Mouse (Mus musculus) testis, adult 2 months (tissue): ENCODE results near the gene Baz2b. TPM values are rescaled to one million over a fixed set of nuclear protein-coding genes. Genes with fewer than 3 reads are reported as not detected.

Source experiments
- H3K27ac ChIP-seq: fragments of 200-500 bp; 2 replicates; pipeline ENCODE4 v1.5.1; 2012; ENCODE audit warnings: low read depth, low read length; ENCODE audit not compliant: control insufficient read depth, insufficient read depth
- H3K27me3 ChIP-seq: fragments of 200-500 bp; 2 replicates; pipeline ENCODE4 v1.6.1; 2012; ENCODE audit warnings: mild to moderate bottlenecking, low read length, moderate library complexity; ENCODE audit not compliant: control insufficient read depth, insufficient read depth
- H3K36me3 ChIP-seq: fragments of 200-500 bp; 2 replicates; pipeline ENCODE4 v1.6.1; 2012; ENCODE audit warnings: mild to moderate bottlenecking, low read length; ENCODE audit not compliant: control insufficient read depth, insufficient read depth
- H3K4me1 ChIP-seq: fragments of 200-500 bp; 2 replicates; pipeline ENCODE4 v1.6.1; 2012; ENCODE audit warnings: low read length; ENCODE audit not compliant: control insufficient read depth, insufficient read depth
- H3K4me3 ChIP-seq: fragments of 200-500 bp; 2 replicates; pipeline ENCODE4 v1.5.1; 2012; ENCODE audit warnings: low read depth, mild to moderate bottlenecking, low read length, moderate library complexity, mixed read lengths; ENCODE audit not compliant: control insufficient read depth
- CTCF ChIP-seq: fragments of 200-500 bp; IDR thresholded peaks from 2 replicates; pipeline ENCODE4 v1.5.1; 2012; ENCODE audit warnings: low read depth, mild to moderate bottlenecking, inconsistent platforms, low read length, moderate library complexity; ENCODE audit not compliant: control insufficient read depth, insufficient read depth, insufficient replicate concordance
- POLR2A ChIP-seq: fragments of 200-500 bp; IDR thresholded peaks from 2 replicates; pipeline ENCODE4 v1.6.1; 2012; ENCODE audit warnings: low read depth, mild to moderate bottlenecking, inconsistent platforms, low read length, moderate library complexity; ENCODE audit not compliant: control insufficient read depth
- polyA plus RNA-seq: library from polyadenylated mRNA; depleted of rRNA; stranded (reverse); fragments of >200 nt; gene quantifications from 2 replicates; pipeline ENCODE4 v1.2.3, GENCODE M21; 2012

The Baz2b gene
- polyA plus RNA-seq, 1 experiment = 20.0 TPM

DNA sequence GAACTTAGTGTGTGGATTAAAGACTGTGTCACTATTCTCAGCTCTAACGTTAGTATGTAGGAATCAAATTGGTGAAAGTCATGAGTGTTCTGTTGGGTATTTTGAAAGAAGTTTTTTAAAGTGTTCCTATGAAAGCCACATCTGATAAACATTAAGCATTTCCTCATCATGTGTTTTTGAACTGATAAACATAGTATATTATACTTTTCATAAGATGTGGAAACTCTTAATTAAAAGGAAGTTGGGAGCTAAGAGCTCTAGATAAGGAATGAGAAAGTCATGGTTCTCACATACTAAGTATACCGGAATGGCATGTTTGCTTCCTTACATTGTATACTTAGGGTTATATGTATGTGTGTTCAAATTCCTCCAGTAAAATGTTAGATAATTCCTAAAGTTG, 20.7 kb upstream of the Baz2b start:
- H3K4me3 ChIP-seq = no peak overlapping the region
- H3K27ac ChIP-seq = no peak overlapping the region
- H3K4me1 ChIP-seq = no peaks in the 10 kb centered on the region
- H3K27me3 ChIP-seq = no peaks in the 10 kb centered on the region
- H3K36me3 ChIP-seq = peaks cover 4% of the 10 kb centered on the region
- TF ChIP-seq POLR2A (no peak), CTCF (no peak)

DNA sequence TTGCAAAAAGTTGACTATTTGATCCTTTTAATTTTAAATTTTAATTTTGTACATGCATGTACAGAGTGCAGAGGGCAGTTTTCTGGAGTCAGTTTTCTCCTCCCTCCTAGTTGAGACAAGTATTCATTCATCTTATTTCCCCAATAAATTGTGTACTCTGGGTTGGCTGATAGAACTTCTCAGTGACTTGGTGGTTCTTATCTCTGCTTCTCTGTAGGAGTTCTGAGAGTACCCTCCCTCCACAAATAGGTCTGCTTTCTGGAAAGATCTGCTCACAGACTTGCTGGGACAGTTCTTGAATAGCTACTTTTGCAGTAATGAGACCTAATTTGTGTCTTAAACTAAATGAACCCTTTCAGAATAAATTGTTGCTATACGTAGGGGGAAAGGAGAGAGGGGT, 18.8 kb upstream of the Baz2b start:
- H3K36me3 ChIP-seq = peaks cover 1% of the 10 kb centered on the region; the same call in 1 of the 2 replicates

DNA sequence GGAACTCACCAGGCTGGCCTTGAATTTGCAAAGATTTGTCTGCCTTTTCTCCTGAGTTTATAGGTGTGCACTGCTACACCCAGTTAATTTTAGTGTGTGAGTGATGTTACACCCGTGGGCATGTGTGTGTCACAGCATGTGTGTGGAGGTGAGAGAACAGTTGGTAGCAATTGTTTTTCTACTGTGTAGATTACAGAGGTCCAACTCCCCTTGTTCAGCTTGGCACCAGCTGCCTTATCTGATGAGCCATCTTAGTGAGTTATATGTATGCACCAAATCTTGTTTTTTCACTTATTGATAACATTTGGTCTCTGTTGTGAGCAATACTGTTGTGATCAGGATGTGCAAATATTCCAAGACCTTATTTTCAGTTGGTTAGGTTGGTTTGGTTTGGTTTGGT, 13.8 kb upstream of the Baz2b start:
- H3K36me3 ChIP-seq = no peaks in the 10 kb centered on the region

More for the DNA sequence above, 18.8 kb upstream of the Baz2b start:
- Histone ChIP-seq H3K27me3 (no peaks in the 10 kb centered on the region), H3K4me3 (no peak overlapping the region), H3K4me1 (no peaks in the 10 kb centered on the region), H3K27ac (no peak overlapping the region)
- no peak for TF ChIP-seq CTCF

DNA sequence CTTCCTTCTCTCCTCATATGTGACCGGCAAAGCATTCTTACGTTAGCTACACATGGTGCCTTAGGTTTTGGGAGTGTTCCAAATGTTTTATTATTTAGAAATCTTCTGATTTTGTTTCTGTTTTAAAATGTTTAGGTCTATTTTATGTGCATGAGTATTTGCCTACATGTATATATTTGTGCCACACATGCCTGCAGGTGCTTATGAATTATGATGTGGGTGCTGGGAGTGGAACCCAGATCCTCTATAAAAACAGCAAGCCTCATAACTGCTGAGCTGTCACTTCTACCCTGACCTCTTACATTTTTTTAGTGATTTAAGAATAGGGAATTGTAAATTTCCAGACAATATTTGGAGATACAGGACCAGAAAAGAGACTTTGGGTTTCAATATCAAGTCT, 12.3 kb upstream of the Baz2b start:
- Histone ChIP-seq H3K27me3 (no peaks in the 10 kb centered on the region), H3K36me3 (no peaks in the 10 kb centered on the region), H3K4me1 (no peaks in the 10 kb centered on the region), H3K4me3 (no peak overlapping the region), H3K27ac (no peak overlapping the region)
- TF ChIP-seq CTCF (no peak), POLR2A (no peak)

More for the DNA sequence above, 13.8 kb upstream of the Baz2b start:
- Histone ChIP-seq H3K4me3 (no peak overlapping the region), H3K27ac (no peak overlapping the region), H3K4me1 (no peaks in the 10 kb centered on the region), H3K27me3 (no peaks in the 10 kb centered on the region)
- TF ChIP-seq POLR2A (no peak), CTCF (no peak)

DNA sequence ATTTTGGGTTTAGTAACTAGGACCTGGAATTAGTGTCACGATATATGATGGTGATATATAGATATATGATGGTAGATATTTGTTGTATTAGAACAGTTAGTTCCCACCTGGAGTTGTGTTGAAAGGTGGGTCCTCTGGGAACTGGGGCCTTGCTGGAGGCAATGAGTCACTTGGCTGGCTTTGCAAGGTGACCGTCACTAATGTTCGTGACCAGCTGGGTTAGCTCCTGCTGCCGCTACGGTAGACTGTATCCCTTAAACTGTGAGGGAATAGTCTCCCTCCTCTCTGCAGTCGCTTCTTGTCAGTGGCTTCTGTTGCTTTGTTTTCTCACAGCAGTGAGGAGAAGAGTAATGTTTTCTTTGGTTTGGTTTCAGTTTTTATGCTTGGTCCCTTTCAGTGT, 11.6 kb upstream of the Baz2b start:
- H3K36me3 ChIP-seq = no peaks in the 10 kb centered on the region
- H3K27ac ChIP-seq = no peak overlapping the region
- H3K4me1 ChIP-seq = no peaks in the 10 kb centered on the region
- H3K27me3 ChIP-seq = no peaks in the 10 kb centered on the region
- no peak for TF ChIP-seq CTCF
- no peak for TF ChIP-seq POLR2A
- H3K4me3 ChIP-seq = no peak overlapping the region

DNA sequence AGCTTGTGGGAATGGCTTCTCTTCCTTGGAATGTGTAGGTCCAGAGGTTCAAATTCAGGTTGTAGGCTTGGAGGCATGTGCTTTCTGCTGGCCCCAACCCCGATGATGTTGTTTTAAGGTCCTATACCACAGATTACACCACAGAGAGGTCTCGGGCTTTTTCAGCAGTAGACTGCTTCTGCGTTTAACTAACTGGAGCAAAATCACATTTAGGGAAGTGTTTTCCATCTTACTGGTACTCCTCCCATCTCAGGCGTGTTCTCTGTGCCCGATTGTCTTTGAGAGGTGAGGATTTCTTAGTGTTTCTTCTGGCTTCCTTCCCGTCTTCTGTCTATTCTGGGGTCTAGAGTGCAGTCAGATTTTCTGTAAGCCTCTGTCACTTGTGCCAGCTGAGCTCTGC, 8.0 kb upstream of the Baz2b start:
- H3K36me3 ChIP-seq = no peaks in the 10 kb centered on the region
- H3K27me3 ChIP-seq = no peaks in the 10 kb centered on the region
- no peaks in the 10 kb centered on the region for H3K4me1 ChIP-seq
- H3K27ac ChIP-seq = no peak overlapping the region
- no peak for TF ChIP-seq POLR2A
- TF ChIP-seq CTCF = no peak
- no peak overlapping the region for H3K4me3 ChIP-seq

DNA sequence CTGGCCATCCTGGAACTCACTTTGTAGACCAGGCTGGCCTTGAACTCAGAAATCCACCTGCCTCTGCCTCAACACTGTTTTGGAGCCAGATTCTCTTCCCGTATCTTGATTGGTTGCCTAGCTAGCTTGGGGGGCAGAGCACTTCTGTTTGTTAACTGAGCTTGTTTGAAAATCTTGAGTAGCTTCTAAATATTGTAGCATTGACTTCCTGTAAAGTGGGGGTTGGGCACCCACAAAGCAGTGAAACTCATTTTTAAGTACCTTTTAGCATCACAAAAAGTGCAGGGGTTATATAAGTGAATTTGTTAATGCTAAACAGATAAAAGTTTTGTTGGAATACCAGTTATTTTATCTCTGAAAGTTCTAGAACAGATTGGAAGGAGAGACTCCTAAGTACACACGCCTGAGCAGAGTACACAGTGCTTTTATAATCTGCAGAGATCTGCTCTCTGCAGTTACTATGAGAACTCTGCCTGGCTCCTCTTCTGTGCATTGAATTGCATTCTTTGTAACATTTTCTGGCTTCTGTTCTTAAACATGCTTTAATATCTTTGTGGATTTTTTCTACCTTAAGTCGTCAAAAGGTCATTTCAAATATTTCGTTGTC, 7.0 kb upstream of the Baz2b start:
- Histone ChIP-seq H3K36me3 (no peaks in the 10 kb centered on the region), H3K4me1 (0 out of 2 replicates have a peak, but pooled peaks cover 2% of the 10 kb centered on the region), H3K27ac (no peak overlapping the region), H3K27me3 (no peaks in the 10 kb centered on the region), H3K4me3 (no peak overlapping the region)
- no peak for TF ChIP-seq CTCF
- TF ChIP-seq POLR2A = no peak

DNA sequence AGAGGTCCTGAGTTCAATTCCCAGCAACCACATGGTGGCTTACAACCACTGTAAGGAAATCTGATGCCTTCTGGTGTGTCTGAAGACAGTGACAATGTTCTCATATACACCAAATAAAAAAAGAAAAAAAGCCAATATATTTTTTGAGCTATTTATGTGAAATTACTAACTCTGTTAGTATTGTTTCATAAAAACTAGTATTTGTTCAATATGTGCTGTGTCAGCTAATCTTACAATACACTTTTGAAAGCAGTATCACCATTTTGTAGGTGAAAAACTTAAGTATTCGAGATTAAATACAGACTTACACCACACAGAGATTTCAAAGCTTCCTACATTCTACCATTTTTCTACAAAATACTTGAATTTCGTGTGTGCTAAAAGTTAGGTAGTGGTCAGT, 5.0 kb upstream of the Baz2b start:
- Histone ChIP-seq H3K27ac (no peak overlapping the region), H3K4me3 (no peak overlapping the region), H3K36me3 (no peaks in the 10 kb centered on the region), H3K27me3 (no peaks in the 10 kb centered on the region), H3K4me1 (0 out of 2 replicates have a peak, but pooled peaks cover 2% of the 10 kb centered on the region)
- TF ChIP-seq POLR2A (no peak), CTCF (no peak)
